Mouse (Mus musculus) urinary bladder, postnatal 14 days (tissue): Measurements from ENCODE around the gene Prkca.

Experiments used
- DNase-seq: peaks from one replicate; pipeline ENCODE4 v3.0.0; 2021; ENCODE audit warnings: low spot score

Gene Prkca

DNA sequence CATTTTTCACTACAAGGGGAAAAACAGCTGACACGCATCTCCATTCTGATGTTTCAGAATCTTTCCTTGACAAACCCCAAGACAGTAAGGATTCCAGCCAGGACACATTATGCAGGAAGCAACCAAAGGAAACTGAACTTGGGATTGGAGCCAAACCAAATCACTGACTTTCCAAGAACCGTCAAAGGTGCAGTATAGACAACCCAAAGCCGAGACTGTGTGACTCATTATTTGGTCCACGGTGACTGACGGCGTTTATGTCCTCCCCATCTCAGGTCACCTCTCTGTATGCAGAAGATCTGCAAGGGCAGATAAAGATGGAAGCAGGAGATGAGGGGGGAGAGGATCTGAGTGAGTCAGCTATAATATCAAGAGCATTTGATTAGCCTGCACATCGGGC lies 183.7 kb downstream of the Prkca start:
- DNase-seq = no peak

DNA sequence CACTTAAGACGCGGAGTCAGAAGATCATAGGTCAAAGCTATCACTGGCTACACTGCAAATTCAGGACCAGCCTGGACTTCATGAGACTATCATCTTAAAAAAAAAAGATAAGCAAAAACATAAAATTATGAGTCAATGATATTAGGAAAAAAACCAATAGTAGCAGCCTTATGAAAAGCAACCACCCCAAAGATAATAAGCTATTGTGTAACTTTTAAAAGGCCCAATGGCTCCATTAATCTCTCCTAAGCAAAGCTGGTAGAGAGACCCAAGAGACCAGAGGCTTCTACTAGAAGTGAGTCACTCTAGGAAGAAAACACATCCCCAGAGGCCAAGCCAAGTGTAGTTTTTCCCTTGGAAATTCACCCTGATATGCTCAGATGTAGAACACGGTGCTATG lies 185.7 kb downstream of the Prkca start:
- no peak for DNase-seq

DNA sequence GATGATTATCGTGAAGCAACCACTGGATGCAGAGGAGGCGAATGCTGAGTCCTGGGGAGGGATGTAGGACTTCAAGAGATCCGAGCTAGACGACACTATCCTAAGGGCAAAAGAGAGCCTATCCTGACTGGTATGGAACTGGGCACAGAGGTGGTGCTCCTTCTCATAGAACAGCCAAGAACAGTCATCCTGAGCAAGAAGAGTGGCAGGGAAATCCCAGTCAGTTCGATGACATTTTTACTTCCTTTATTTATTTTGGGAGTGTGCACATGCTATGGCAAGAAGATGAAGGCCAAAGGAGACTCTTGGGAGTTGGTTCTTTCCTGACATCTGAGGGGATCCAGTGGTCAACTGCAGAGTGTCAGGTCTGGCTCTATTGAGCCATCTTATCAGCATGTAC lies 186.7 kb downstream of the Prkca start:
- DNase-seq = no peak

DNA sequence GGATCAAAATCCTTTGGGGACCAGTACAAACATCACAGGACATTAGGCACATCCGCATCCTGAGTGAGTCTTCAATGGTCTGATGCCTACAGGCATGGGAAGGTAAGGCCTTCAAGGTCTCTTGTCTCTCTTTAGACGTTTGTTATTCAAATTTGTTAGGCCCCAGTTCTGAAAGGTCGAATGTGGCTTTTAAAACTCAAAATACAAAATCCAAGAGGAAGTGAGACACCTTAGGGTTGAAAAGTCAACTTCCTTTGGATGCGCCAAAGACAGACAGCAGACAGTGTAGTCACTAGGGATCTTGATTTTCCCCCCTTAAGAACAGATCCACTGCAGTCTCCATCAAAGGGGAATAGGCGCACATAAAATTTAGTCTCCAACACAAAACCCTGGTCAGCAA lies 187.6 kb downstream of the Prkca start:
- DNase-seq = no peak

GRCm38 (mm10) chr11:108155088-108155580 lies 188.6 kb downstream of the Prkca start:
- no peak for DNase-seq

DNA sequence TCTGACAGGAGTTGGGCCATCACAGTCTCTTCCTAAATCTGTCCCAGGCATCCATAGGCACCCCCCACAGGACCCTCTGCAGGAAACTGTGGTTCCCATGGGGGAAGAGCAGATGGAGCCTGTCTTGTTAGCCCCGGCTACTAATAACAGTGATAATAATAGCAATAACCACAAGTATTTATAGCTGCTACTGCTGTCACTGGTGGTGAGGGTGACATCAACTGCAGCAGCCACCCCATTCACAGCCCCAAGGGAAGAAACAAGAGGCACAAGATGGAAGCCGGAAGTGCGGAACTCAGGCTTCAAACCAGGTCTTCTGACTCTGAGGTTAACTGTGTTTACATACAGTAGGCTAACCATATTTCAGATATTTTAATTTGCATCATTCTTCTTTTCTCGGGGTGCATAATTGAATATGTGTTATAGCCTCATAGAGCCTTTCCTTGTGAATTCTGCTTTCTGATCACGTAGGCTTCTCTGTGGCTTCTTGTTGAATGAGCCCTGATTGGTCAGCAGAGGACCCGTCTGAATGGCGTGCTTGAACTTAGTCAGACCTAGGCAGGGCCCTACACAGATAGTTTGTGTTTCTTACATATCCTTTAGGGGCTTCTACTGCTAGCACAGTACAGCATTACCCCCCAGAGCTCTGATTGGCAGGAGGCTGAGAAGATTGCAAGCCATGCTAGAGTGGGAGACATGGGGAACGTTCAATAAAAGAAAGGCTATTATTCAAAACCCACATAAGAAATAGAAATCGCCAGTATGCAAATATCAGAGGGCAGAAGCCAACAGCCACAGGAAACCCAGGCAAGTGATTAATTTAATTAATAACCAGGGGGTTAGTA lies 189.5 kb downstream of the Prkca start:
- DNase-seq = no peak

DNA sequence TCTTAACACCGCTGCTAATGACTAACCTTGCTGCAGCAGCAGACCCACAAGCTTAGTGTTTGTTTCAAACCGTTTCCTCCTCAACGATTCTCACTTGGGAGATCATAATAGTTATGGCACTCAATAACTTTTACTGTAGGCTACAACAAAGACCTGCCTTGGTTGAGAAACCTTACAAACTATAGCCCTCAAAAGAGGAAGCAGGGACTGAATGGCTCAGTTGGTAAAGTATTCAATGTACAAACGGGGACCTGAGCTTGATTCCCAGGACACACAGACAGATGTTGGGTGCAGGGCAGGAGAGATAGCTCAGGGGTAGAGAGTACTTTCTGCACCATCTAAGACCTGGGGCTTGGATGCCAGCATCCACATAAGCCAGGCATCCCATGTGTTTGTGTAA lies 191.1 kb downstream of the Prkca start:
- DNase-seq = no peak

GRCm38 (mm10) chr11:108150410-108150809 lies 193.3 kb downstream of the Prkca start:
- peak; percentile 44 for DNase-seq

DNA sequence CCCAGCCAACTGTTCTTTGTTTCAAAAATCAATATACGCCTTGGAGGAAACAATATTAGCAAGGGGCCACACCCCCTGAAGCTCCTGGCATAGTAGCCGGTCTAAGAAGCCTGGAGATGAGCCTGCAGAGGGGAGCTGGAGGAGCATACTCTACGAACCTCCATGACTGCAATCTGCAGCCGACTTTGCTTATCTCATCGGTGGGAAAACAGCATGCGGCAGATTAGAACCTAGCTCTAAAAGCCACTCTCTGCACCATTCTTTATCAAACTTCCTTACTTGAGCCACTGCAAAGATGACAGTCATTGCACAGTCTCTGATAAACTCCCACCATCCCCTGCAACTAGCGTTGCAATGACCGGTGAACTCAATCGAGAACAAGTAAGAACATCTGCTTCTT lies 194.5 kb downstream of the Prkca start:
- DNase-seq = no peak

GRCm38 (mm10) chr11:108148491-108148890 lies 195.2 kb downstream of the Prkca start:
- DNase-seq = no peak

DNA sequence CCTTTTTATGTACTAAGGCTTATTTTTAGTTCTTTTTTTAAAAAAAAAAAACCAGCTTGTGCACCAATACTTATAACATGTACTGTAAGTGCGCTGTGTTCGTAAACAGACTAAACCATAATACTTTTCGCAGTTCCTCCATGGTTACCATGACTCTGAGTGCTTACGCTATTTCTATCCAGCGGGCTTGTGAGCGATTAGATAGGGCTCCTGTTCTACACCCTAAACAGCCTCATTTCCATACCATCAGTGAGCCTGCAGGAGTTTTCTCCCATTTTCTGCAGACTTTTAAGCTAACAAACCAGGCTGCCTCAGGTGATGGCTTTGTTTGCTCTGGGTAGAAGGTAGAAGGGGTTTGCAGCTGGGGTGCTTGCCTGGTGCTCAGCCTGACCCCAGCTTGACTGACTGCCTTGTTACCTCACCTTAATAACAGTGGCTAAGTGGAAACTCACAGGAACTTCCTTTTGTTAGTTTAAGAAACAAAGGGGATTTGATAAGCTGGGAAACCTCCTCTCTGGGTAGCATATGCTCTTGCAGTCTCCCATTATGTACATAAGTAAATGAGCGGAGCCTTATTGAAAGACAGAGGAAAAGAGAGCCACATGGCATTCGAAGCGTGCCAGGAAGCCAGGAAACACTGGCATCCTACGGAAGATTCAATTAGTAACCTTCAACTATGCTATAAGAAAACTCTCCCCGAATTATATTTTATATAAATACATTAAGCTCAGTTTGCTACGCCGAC lies 197.8 kb downstream of the Prkca start:
- no peak for DNase-seq

- no peak for DNase-seq
Measured at GRCm38 (mm10) chr11:108145128-108145527, 198.6 kb downstream of the Prkca start.

DNA sequence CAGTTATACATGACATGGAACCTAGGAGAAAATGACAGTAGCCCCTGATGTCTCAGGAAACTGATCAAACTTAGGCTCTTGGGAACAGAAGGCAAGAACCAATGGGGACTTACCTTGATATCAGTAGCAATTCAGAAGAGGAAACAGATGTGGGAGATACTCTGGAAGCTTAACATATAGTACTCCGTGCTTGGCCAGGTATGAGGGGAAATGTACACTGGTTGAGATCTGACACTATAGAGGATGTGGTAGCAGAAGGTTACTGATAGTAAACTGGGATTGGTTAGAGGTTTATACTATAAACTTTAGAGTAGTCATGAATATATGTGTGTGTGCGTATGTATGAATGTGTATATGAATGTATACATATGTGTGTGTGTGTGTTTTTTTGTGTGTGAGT lies 200.0 kb downstream of the Prkca start:
- no peak for DNase-seq

DNA sequence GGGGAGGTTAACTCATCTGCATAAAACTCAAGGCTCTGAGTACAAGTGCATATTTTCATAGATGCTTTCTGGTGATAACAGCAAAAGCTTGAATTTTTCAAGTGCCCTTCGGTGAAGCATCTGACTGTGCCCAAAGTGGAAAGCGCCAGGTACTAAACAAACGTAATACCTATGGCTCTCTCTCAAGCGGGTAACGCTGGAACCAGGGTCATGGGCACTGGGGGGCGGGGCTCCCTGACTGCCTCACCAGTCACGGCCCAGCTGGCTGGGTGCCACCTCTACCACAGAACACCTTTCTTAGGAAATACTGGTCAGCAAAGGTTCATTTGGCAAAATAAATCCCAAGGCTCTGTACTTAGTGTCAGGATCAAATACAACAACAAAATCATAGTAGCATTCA lies 203.7 kb downstream of the Prkca start:
- DNase-seq = peak; percentile 64

GRCm38 (mm10) chr11:108136341-108136740 lies 207.4 kb downstream of the Prkca start:
- no peak for DNase-seq

DNA sequence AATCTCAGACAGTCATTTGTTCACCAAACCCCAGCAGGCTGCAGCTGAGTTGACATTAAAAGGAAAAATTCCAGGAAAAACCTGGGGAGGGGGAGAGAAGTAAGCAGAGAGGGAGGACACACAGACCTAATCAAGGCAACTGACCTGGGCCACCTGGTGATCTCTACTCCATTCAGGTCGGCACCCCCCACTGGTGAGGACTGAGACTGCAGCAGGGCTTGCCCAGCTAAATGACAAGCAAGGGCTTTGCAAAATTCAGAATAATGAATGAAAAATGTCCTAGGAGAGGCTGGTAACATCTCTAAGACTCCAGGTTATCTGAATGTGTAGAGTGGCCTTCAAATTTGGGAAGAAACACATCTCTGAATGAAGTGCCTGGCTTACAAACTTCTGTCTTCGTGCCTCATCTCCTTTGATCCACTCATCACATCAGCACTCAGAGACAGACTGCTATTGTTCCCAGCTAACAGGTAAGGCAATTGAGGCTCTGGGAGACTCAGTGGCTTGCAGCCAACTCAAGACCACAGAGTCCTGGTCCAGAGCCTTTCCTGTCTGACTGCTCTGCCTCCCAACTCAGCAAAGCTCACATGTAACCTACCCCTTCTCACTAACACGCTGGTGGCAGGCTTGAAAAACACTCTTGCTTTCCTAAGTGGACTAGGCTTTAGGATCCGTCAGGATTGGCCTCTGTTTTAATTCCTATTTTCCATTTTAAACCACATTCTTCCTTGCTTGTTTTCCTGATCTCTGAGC lies 208.1 kb downstream of the Prkca start:
- no peak for DNase-seq

DNA sequence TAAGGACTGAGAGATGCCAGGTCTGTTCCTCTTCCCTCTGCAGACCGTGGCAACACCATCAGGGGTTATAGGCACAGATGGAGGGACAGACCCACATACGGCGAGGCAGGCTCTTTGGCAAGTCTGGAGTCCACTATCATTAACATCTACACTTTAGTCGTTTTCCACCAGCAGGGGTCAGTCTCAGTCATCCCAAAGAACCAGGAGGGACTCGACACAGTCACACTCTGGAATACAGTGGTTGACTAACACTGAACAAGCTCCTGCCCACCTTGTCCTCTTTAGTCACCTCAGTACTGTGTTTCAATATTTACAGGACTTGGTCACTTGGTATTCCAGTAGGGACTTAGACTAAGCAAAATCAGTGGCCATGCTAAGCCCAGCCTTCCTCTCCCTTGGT lies 215.1 kb downstream of the Prkca start:
- peak; percentile 63 for DNase-seq

- no peak for DNase-seq
Measured at GRCm38 (mm10) chr11:108127908-108128307, 215.8 kb downstream of the Prkca start.

DNA sequence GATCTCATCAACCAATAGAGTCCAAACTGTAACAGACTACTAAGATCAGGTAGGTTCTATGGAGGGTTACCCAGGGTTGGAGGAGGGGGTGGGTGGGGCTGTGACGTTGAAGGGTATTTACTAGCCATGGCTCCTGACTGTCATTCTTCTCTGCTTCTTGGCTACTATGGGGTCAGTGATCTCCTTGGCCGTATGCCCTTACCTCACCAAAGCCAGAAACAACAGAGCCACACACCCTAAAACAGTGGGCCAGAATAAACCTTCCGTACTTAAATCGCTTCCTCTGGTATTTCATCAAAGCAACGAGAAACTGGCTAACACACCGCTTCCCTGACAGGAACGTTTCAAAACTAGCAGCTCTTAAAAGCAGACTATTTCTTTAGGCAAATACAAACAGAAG lies 221.2 kb downstream of the Prkca start:
- no peak for DNase-seq

DNA sequence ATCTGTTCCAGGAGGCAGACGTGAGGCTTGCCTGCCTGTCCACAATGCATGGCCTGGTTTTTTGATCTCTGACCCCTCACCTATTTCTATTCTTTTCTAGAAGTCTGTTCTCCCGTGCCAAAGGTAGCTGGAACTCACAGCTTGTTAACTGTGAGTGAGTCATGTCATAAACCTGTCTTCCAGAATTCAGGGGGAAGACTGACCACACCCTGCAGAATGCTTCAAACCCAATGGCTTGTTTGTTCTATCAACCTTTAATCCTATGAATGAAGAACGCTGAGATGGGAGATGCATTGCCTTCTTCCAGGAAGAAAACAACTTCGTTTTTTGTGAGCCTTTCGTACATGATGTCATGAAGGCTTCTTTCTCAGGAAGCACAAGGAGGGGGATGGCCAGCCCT lies 223.0 kb downstream of the Prkca start:
- peak; percentile 35 for DNase-seq

GRCm38 (mm10) chr11:108119785-108120184 lies 223.9 kb downstream of the Prkca start:
- DNase-seq = no peak

- no peak for DNase-seq
Measured at GRCm38 (mm10) chr11:108118814-108119213, 224.9 kb downstream of the Prkca start.

DNA sequence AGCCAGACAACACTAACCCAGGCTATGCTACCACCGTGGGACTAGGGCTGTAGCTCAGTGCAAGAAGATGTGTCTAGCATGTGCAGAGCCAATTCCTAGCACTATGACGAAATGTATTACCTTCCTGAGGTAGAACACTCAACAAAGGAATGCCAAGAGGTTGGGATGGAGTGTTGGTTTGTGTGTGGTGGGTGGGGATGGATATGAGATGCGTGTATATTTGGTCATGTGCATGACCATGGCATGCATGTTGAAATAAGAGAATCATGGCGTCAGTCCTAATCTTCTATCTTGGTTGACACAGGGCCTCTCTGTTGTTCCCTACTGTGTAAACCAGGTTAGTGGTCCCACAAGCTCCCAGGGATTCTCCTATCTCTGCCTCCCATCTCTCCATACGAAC lies 225.5 kb downstream of the Prkca start:
- DNase-seq = no peak
